Mouse (Mus musculus): ENCODE measurements around the gene Slc25a1.
A peak's percentile ranks its signal among the peaks of the same experiment; 100 is the strongest.

The Slc25a1 gene

GRCm38 (mm10) chr16:17921325-17922162 is 6.5 kb downstream of the Slc25a1 start:
- DNase-seq (ENCODE audit: low read depth, low spot score) = peak; percentile 96

GRCm38 (mm10) chr16:17920586-17920985 is 7.4 kb downstream of the Slc25a1 start:
- peak; percentile 82 for DNase-seq (ENCODE audit: low read depth, low spot score)

- DNase-seq (ENCODE audit: low read depth, low spot score) = no peak
Measured at GRCm38 (mm10) chr16:17914307-17915249, 13.4 kb downstream of the Slc25a1 start, which contains the start of gene Gsc2. TSS of gene Gsc2 (minus strand) at chr16:17915059.

- peak; percentile 93 for DNase-seq (ENCODE audit: low read depth, low spot score)
Measured at GRCm38 (mm10) chr16:17911052-17911595, 16.9 kb downstream of the Slc25a1 start, which contains the start of gene Ess2. TSS of gene Ess2 (minus strand) at chr16:17911348.

GRCm38 (mm10) chr16:17898462-17898861 is 29.6 kb downstream of the Slc25a1 start, which contains the start of the genes Dgcr2 and Tssk2:
TSS of gene Dgcr2 (minus strand) at chr16:17898562.
TSS of gene Tssk2 (plus strand) at chr16:17898637.
- no peak for DNase-seq (ENCODE audit: low read depth, low spot score)

GRCm38 (mm10) chr16:17896091-17896490 is 31.9 kb downstream of the Slc25a1 start:
- no peak for DNase-seq (ENCODE audit: low read depth, low spot score)

- no peak for DNase-seq (ENCODE audit: low read depth, low spot score)
Measured at GRCm38 (mm10) chr16:17893923-17894322, 34.1 kb downstream of the Slc25a1 start, which contains the start of gene Tssk1. TSS of gene Tssk1 (plus strand) at chr16:17894223.

- no peak for DNase-seq (ENCODE audit: low read depth, low spot score)
Measured at GRCm38 (mm10) chr16:17892606-17893005, 35.4 kb downstream of the Slc25a1 start.

GRCm38 (mm10) chr16:17891567-17891959 is 36.5 kb downstream of the Slc25a1 start, which contains the start of gene Gm20518:
TSS of gene Gm20518 (minus strand) at chr16:17891671.
- DNase-seq (ENCODE audit: low read depth, low spot score) = peak; percentile 92

GRCm38 (mm10) chr16:17890917-17891566 is 37.0 kb downstream of the Slc25a1 start:
- DNase-seq (ENCODE audit: low read depth, low spot score) = no peak

- no peak for DNase-seq (ENCODE audit: low read depth, low spot score)
Measured at GRCm38 (mm10) chr16:17890342-17890727, 37.7 kb downstream of the Slc25a1 start.

GRCm38 (mm10) chr16:17889689-17890341 is 38.2 kb downstream of the Slc25a1 start:
- no peak for DNase-seq (ENCODE audit: low read depth, low spot score)

GRCm38 (mm10) chr16:17884116-17884515 is 43.9 kb downstream of the Slc25a1 start:
- no peak for DNase-seq (ENCODE audit: low read depth, low spot score)

GRCm38 (mm10) chr16:17882196-17882595 is 45.8 kb downstream of the Slc25a1 start:
- no peak for DNase-seq (ENCODE audit: low read depth, low spot score)

GRCm38 (mm10) chr16:17879571-17879970 is 48.4 kb downstream of the Slc25a1 start:
- no peak for DNase-seq (ENCODE audit: low read depth, low spot score)

- DNase-seq (ENCODE audit: low read depth, low spot score) = no peak
Measured at GRCm38 (mm10) chr16:17876096-17876495, 51.9 kb downstream of the Slc25a1 start.
